Mouse (Mus musculus): ENCODE data around the gene Slfn4. TPM values are rescaled to one million over a fixed set of nuclear protein-coding genes. Genes with fewer than 3 reads are reported as not detected.

Slfn4 gene
- total RNA-seq, 2 experiments from 2014 or later = not detected

Other genes with a start within 250 kb of the Slfn4 start
- gene Slfn5, start 223.8 kb upstream of the Slfn4 start, total RNA-seq (2021) = 1 to 10 TPM; 4.1 to 4.3 TPM
- under 1 TPM; 0.30 to 0.36 TPM for gene Slfn9, start 183.4 kb upstream of the Slfn4 start, total RNA-seq (2021)
- under 1 TPM; 0.34 to 0.39 TPM for gene Slfn8, start 154.4 kb upstream of the Slfn4 start, total RNA-seq (2021)
- gene Slfn2, start 110.1 kb upstream of the Slfn4 start, total RNA-seq (2021) = 1 to 10 TPM; 1.1 to 1.8 TPM
- not detected for gene Slfn1, start 58.3 kb upstream of the Slfn4 start, total RNA-seq (2021)
- 1 to 10 TPM in 1 of 2 experiments, under 1 TPM in 1; 0.37 to 1.0 TPM for gene Slfn3, start 16.1 kb downstream of the Slfn4 start, total RNA-seq (2021)
- gene Slfn14, start 111.5 kb downstream of the Slfn4 start, total RNA-seq (2021) = not detected
- gene Ap2b1, start 123.8 kb downstream of the Slfn4 start, total RNA-seq (2021) = 100 to 1,000 TPM; 268 to 286 TPM
- gene Pex12, start 127.4 kb downstream of the Slfn4 start, total RNA-seq (2021) = 10 to 100 TPM in 1 of 2 experiments, 1 to 10 TPM in 1; 8.1 to 11.3 TPM
- 100 to 1,000 TPM; 255 to 263 TPM for gene Rasl10b, start 234.0 kb downstream of the Slfn4 start, total RNA-seq (2021)